Mouse (Mus musculus) ES-Bruce4 (cell line): ENCODE measurements around the gene 2610001J05Rik.

ENCODE experiments used
- CTCF ChIP-seq: IDR thresholded peaks from one replicate; pipeline ENCODE4 v1.8.1; 2011; ENCODE audit warnings: low read depth, low read length
- EP300 ChIP-seq: IDR thresholded peaks from 2 replicates; pipeline ENCODE4 v1.6.1; 2011; ENCODE audit warnings: low read depth, low read length; ENCODE audit not compliant: insufficient read depth
- POLR2A ChIP-seq: IDR thresholded peaks from one replicate; pipeline ENCODE4 v1.8.1; 2011; ENCODE audit warnings: low read length; ENCODE audit not compliant: insufficient read depth

- TF ChIP-seq CTCF (no peak), POLR2A (no peak), EP300 (no peak)
Measured at GRCm38 (mm10) chr6:13853244-13853643, 18.1 kb downstream of the 2610001J05Rik start.
